Mouse (Mus musculus): Measurements from ENCODE around the gene Satb1. TPM values are rescaled to one million over a fixed set of nuclear protein-coding genes. Genes with fewer than 3 reads are reported as not detected.

Gene Satb1
- polyA plus RNA-seq (2015; fragmentation: Nextera tagmentation; extraction: Ambion mirVana), result 18.0 and 20.2 TPM in 2 replicates

- H3K9me3 ChIP-seq, result no peaks in the 10 kb centered on the region
- no peaks in the 10 kb centered on the region for H3K36me3 ChIP-seq
- peak; percentile 87 for ATAC-seq (ENCODE audit: insufficient number of reproducible peaks, insufficient read depth, low FRiP score, low TSS enrichment, low read depth)
- H3K4me3 ChIP-seq, result peak within 1 kb of the TSS; percentile 68
- H3K27me3 ChIP-seq, result peaks cover 68% of the 10 kb centered on the region
- H3K4me1 ChIP-seq, result peaks cover 18% of the 10 kb centered on the region
- WGBS, result under 1% methylated on average over 51 of the region's 52 CpGs
- peak within 1 kb of the TSS; percentile 75 for H3K9ac ChIP-seq
- peak within 1 kb of the TSS; percentile 98 for H3K4me2 ChIP-seq
- H3K27ac ChIP-seq, result no peak within 1 kb of the TSS
Observed at GRCm38 (mm10) chr17:51832900-51833577, at the start of gene Satb1. TSS of gene Satb1 (minus strand) at chr17:51833290.

- H3K4me3 ChIP-seq, result no peak overlapping the region
- H3K4me2 ChIP-seq, result no peak overlapping the region
- no peaks in the 10 kb centered on the region for H3K36me3 ChIP-seq
- no peaks in the 10 kb centered on the region for H3K27me3 ChIP-seq
- no peak overlapping the region for H3K27ac ChIP-seq
- ATAC-seq (ENCODE audit: insufficient number of reproducible peaks, insufficient read depth, low FRiP score, low TSS enrichment, low read depth), result no peak
- H3K4me1 ChIP-seq, result no peaks in the 10 kb centered on the region
- WGBS, result 91% methylated on average over 12 of the region's 12 CpGs
- H3K9ac ChIP-seq, result no peak overlapping the region
- no peaks in the 10 kb centered on the region for H3K9me3 ChIP-seq
Observed at GRCm38 (mm10) chr17:51882566-51882965, 49.5 kb upstream of the Satb1 start.

GRCm38 (mm10) chr17:51880895-51881622, 48.0 kb upstream of the Satb1 start:
- H3K27me3 ChIP-seq, result no peaks in the 10 kb centered on the region
- ATAC-seq (ENCODE audit: insufficient number of reproducible peaks, insufficient read depth, low FRiP score, low TSS enrichment, low read depth), result no peak
- no peak overlapping the region for H3K4me2 ChIP-seq
- H3K4me3 ChIP-seq, result no peak overlapping the region
- no peaks in the 10 kb centered on the region for H3K36me3 ChIP-seq
- H3K27ac ChIP-seq, result no peak overlapping the region
- no peak overlapping the region for H3K9ac ChIP-seq
- 77% methylated on average over 8 of the region's 8 CpGs for WGBS
- no peaks in the 10 kb centered on the region for H3K4me1 ChIP-seq
- no peaks in the 10 kb centered on the region for H3K9me3 ChIP-seq

GRCm38 (mm10) chr17:51880221-51880620, 47.1 kb upstream of the Satb1 start:
- Histone ChIP-seq H3K9me3 (no peaks in the 10 kb centered on the region), H3K27ac (no peak overlapping the region), H3K9ac (no peak overlapping the region), H3K36me3 (no peaks in the 10 kb centered on the region), H3K27me3 (no peaks in the 10 kb centered on the region), H3K4me3 (no peak overlapping the region), H3K4me2 (no peak overlapping the region), H3K4me1 (no peaks in the 10 kb centered on the region)
- WGBS, result 46% methylated on average over 9 of the region's 9 CpGs
- ATAC-seq (ENCODE audit: insufficient number of reproducible peaks, insufficient read depth, low FRiP score, low TSS enrichment, low read depth), result no peak

- 76% methylated on average over 5 of the region's 5 CpGs for WGBS
- Histone ChIP-seq H3K4me3 (no peak overlapping the region), H3K9me3 (no peaks in the 10 kb centered on the region), H3K4me1 (no peaks in the 10 kb centered on the region), H3K9ac (no peak overlapping the region), H3K27ac (no peak overlapping the region), H3K4me2 (no peak overlapping the region), H3K36me3 (no peaks in the 10 kb centered on the region), H3K27me3 (no peaks in the 10 kb centered on the region)
- no peak for ATAC-seq (ENCODE audit: insufficient number of reproducible peaks, insufficient read depth, low FRiP score, low TSS enrichment, low read depth)
Observed at GRCm38 (mm10) chr17:51879736-51880135, 46.6 kb upstream of the Satb1 start.

GRCm38 (mm10) chr17:51879171-51879570, 46.1 kb upstream of the Satb1 start:
- H3K9me3 ChIP-seq, result no peaks in the 10 kb centered on the region
- H3K27me3 ChIP-seq, result no peaks in the 10 kb centered on the region
- no peaks in the 10 kb centered on the region for H3K4me1 ChIP-seq
- no peak overlapping the region for H3K9ac ChIP-seq
- H3K4me2 ChIP-seq, result no peak overlapping the region
- H3K36me3 ChIP-seq, result no peaks in the 10 kb centered on the region
- no peak for ATAC-seq (ENCODE audit: insufficient number of reproducible peaks, insufficient read depth, low FRiP score, low TSS enrichment, low read depth)
- 75% methylated on average over 2 of the region's 2 CpGs for WGBS
- no peak overlapping the region for H3K4me3 ChIP-seq
- no peak overlapping the region for H3K27ac ChIP-seq

GRCm38 (mm10) chr17:51876471-51876870, 43.4 kb upstream of the Satb1 start:
- WGBS, result 81% methylated on average over 5 of the region's 5 CpGs
- Histone ChIP-seq H3K27me3 (no peaks in the 10 kb centered on the region), H3K4me1 (no peaks in the 10 kb centered on the region), H3K36me3 (no peaks in the 10 kb centered on the region), H3K27ac (no peak overlapping the region), H3K4me2 (no peak overlapping the region), H3K9ac (no peak overlapping the region), H3K4me3 (no peak overlapping the region), H3K9me3 (no peaks in the 10 kb centered on the region)
- ATAC-seq (ENCODE audit: insufficient number of reproducible peaks, insufficient read depth, low FRiP score, low TSS enrichment, low read depth), result no peak

GRCm38 (mm10) chr17:51857616-51858015, 24.5 kb upstream of the Satb1 start:
- H3K27ac ChIP-seq, result no peak overlapping the region
- WGBS, result 89% methylated on average over 4 of the region's 4 CpGs
- H3K9ac ChIP-seq, result no peak overlapping the region
- H3K4me2 ChIP-seq, result no peak overlapping the region
- H3K36me3 ChIP-seq, result no peaks in the 10 kb centered on the region
- H3K27me3 ChIP-seq, result no peaks in the 10 kb centered on the region
- no peaks in the 10 kb centered on the region for H3K4me1 ChIP-seq
- no peak for ATAC-seq (ENCODE audit: insufficient number of reproducible peaks, insufficient read depth, low FRiP score, low TSS enrichment, low read depth)
- H3K4me3 ChIP-seq, result no peak overlapping the region
- no peaks in the 10 kb centered on the region for H3K9me3 ChIP-seq

GRCm38 (mm10) chr17:51856332-51856731, 23.2 kb upstream of the Satb1 start:
- ATAC-seq (ENCODE audit: insufficient number of reproducible peaks, insufficient read depth, low FRiP score, low TSS enrichment, low read depth), result no peak
- H3K27me3 ChIP-seq, result no peaks in the 10 kb centered on the region
- H3K27ac ChIP-seq, result no peak overlapping the region
- H3K36me3 ChIP-seq, result no peaks in the 10 kb centered on the region
- H3K9me3 ChIP-seq, result no peaks in the 10 kb centered on the region
- H3K4me3 ChIP-seq, result no peak overlapping the region
- WGBS, result 85% methylated on average over 3 of the region's 3 CpGs
- H3K4me1 ChIP-seq, result no peaks in the 10 kb centered on the region
- no peak overlapping the region for H3K4me2 ChIP-seq
- no peak overlapping the region for H3K9ac ChIP-seq

- Histone ChIP-seq H3K9ac (no peak overlapping the region), H3K4me2 (no peak overlapping the region), H3K9me3 (no peaks in the 10 kb centered on the region), H3K27ac (no peak overlapping the region), H3K36me3 (no peaks in the 10 kb centered on the region), H3K4me1 (no peaks in the 10 kb centered on the region), H3K27me3 (no peaks in the 10 kb centered on the region), H3K4me3 (no peak overlapping the region)
- 65% methylated on average over 3 of the region's 3 CpGs for WGBS
- no peak for ATAC-seq (ENCODE audit: insufficient number of reproducible peaks, insufficient read depth, low FRiP score, low TSS enrichment, low read depth)
Observed at GRCm38 (mm10) chr17:51855261-51855660, 22.2 kb upstream of the Satb1 start.

GRCm38 (mm10) chr17:51853952-51854351, 20.9 kb upstream of the Satb1 start:
- ATAC-seq (ENCODE audit: insufficient number of reproducible peaks, insufficient read depth, low FRiP score, low TSS enrichment, low read depth), result no peak
- Histone ChIP-seq H3K4me2 (no peak overlapping the region), H3K9me3 (no peaks in the 10 kb centered on the region), H3K9ac (no peak overlapping the region), H3K27me3 (no peaks in the 10 kb centered on the region), H3K4me1 (no peaks in the 10 kb centered on the region), H3K27ac (no peak overlapping the region), H3K36me3 (no peaks in the 10 kb centered on the region), H3K4me3 (no peak overlapping the region)
- 66% methylated on average over 5 of the region's 5 CpGs for WGBS

GRCm38 (mm10) chr17:51840596-51840995, 7.5 kb upstream of the Satb1 start:
- H3K4me2 ChIP-seq, result no peak overlapping the region
- H3K9me3 ChIP-seq, result no peaks in the 10 kb centered on the region
- no peaks in the 10 kb centered on the region for H3K4me1 ChIP-seq
- H3K27ac ChIP-seq, result no peak overlapping the region
- no peaks in the 10 kb centered on the region for H3K36me3 ChIP-seq
- H3K9ac ChIP-seq, result no peak overlapping the region
- no peak for ATAC-seq (ENCODE audit: insufficient number of reproducible peaks, insufficient read depth, low FRiP score, low TSS enrichment, low read depth)
- no peak overlapping the region for H3K4me3 ChIP-seq
- 71% methylated on average over 6 of the region's 6 CpGs for WGBS
- peaks cover 10% of the 10 kb centered on the region for H3K27me3 ChIP-seq
